Mouse (Mus musculus) spleen, adult 2 months (tissue): ENCODE measurements around the gene Cpne5.

ENCODE experiments used
- CTCF ChIP-seq: fragments of 200-500 bp; IDR thresholded peaks from 2 replicates; pipeline ENCODE4 v1.5.1; 2011; ENCODE audit warnings: mild to moderate bottlenecking, inconsistent platforms; ENCODE audit not compliant: insufficient read depth, insufficient read length, insufficient replicate concordance; ENCODE audit errors: extremely low read depth
- POLR2A ChIP-seq: fragments of 200-500 bp; IDR thresholded peaks from 2 replicates; pipeline ENCODE4 v1.6.1; 2011; ENCODE audit warnings: low read depth, low read length, inconsistent platforms

DNA sequence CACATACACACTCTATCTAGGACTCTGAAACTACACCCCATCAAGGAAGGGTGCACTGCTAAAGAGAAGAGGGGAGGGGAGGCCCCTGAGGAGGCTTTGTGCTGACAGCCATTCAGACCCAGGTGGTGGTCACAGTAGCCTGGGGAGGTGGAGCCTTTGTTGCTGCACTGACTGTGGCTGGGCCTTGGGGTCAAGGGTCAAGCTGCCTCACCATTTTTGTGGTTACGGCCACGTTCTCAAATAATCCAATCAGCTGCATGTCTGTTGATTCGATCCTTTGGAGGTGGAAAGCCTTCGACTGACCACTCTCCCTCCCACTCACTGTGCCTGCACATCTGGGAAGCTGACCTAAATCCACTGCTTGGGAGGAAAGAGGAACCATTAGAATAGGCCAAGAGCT lies 42.4 kb downstream of the Cpne5 start:
- TF ChIP-seq POLR2A (no peak), CTCF (no peak)
